Mouse (Mus musculus) embryo, embryonic 10.5 days (tissue): ENCODE results near the gene Pyy.

ENCODE experiments used
- DNase-seq: peaks from one replicate; pipeline ENCODE4 v3.0.0-alpha.2; 2015; ENCODE audit warnings: low spot score

Gene Pyy

GRCm38 (mm10) chr11:102107732-102108131 lies at the start of gene Pyy:
TSS of gene Pyy (minus strand) at chr11:102107832.
- no peak for DNase-seq

- no peak for DNase-seq
Observed at GRCm38 (mm10) chr11:102156786-102157089, 49.1 kb upstream of the Pyy start.

GRCm38 (mm10) chr11:102156039-102156785 lies 48.6 kb upstream of the Pyy start, which contains the start of gene Tmem101:
TSS of gene Tmem101 (minus strand) at chr11:102156404.
- DNase-seq = peak; percentile 95

GRCm38 (mm10) chr11:102147213-102147989 lies 39.8 kb upstream of the Pyy start:
- no peak for DNase-seq

- peak; percentile 9 for DNase-seq
Observed at GRCm38 (mm10) chr11:102146531-102146930, 38.9 kb upstream of the Pyy start.

GRCm38 (mm10) chr11:102146005-102146404 lies 38.4 kb upstream of the Pyy start:
- DNase-seq = peak; percentile 33

GRCm38 (mm10) chr11:102145471-102146001 lies 37.9 kb upstream of the Pyy start, which contains the start of gene Nags:
TSS of gene Nags (plus strand) at chr11:102145513.
- DNase-seq = peak; percentile 29

- no peak for DNase-seq
Observed at GRCm38 (mm10) chr11:102144957-102145470, 37.4 kb upstream of the Pyy start.

GRCm38 (mm10) chr11:102142355-102142754 lies 34.7 kb upstream of the Pyy start:
- DNase-seq = no peak

GRCm38 (mm10) chr11:102140508-102140907 lies 32.9 kb upstream of the Pyy start:
- DNase-seq = peak; percentile 93

- DNase-seq = peak; percentile 85
Observed at GRCm38 (mm10) chr11:102138447-102138740, 30.8 kb upstream of the Pyy start.

GRCm38 (mm10) chr11:102137625-102138446 lies 30.2 kb upstream of the Pyy start:
- no peak for DNase-seq

GRCm38 (mm10) chr11:102134516-102134915 lies 26.9 kb upstream of the Pyy start:
- DNase-seq = no peak

GRCm38 (mm10) chr11:102117386-102117785 lies 9.8 kb upstream of the Pyy start:
- no peak for DNase-seq

- DNase-seq = no peak
Observed at GRCm38 (mm10) chr11:102116241-102116640, 8.6 kb upstream of the Pyy start.

GRCm38 (mm10) chr11:102111576-102111975 lies 3.9 kb upstream of the Pyy start:
- DNase-seq = no peak

- DNase-seq = no peak
Observed at GRCm38 (mm10) chr11:102106911-102107310, 721 bp downstream of the Pyy start.

GRCm38 (mm10) chr11:102102485-102103258 lies 5.0 kb downstream of the Pyy start:
- DNase-seq = peak; percentile 87

GRCm38 (mm10) chr11:102101219-102101618 lies 6.4 kb downstream of the Pyy start, which contains the start of gene Ppy:
TSS of gene Ppy (minus strand) at chr11:102101319.
- no peak for DNase-seq

GRCm38 (mm10) chr11:102096887-102097391 lies 10.7 kb downstream of the Pyy start:
- DNase-seq = peak; percentile 93

GRCm38 (mm10) chr11:102096446-102096845 lies 11.2 kb downstream of the Pyy start:
- DNase-seq = no peak
